Mouse (Mus musculus) MEL (cell line): Measurements from ENCODE around the gene Gm20388. TPM values are rescaled to one million over a fixed set of nuclear protein-coding genes. Genes with fewer than 3 reads are reported as not detected.

Source experiments
- DNase-seq: peaks from one replicate; pipeline ENCODE4 v3.0.0; 2011; ENCODE audit warnings: low read depth, low spot score
- H3K27ac ChIP-seq: 2 replicates; pipeline ENCODE4 v1.5.1; 2012; ENCODE audit warnings: low read depth, mild to moderate bottlenecking, control low read depth, low read length, moderate library complexity; ENCODE audit not compliant: control insufficient read depth
- H3K27me3 ChIP-seq, 2 experiments: fragments of 150-350 bp in 1 of 2; sonication (generic) in 1 of 2; 2 replicates each; pipeline ENCODE4 v1.6.1; 2012; ENCODE audit warnings: low read length in 2 of 2, mild to moderate bottlenecking in 2 of 2, improper control_type of control experiment in 1 of 2, moderate library complexity in 1 of 2; ENCODE audit not compliant: insufficient read depth in 2 of 2, control insufficient read depth in 1 of 2
- H3K36me3 ChIP-seq, 2 experiments: 2 replicates each; pipeline ENCODE4 v1.6.1; 2012 to 2014; ENCODE audit warnings: low read length in 2 of 2, improper control_type of control experiment in 1 of 2, inconsistent platforms in 1 of 2, mild to moderate bottlenecking in 1 of 2; ENCODE audit not compliant: insufficient read depth in 2 of 2, control insufficient read depth in 1 of 2
- H3K4me1 ChIP-seq, 2 experiments: fragments of 150-350 bp in 1 of 2; sonication (generic) in 1 of 2; 2 replicates each; pipeline ENCODE4 v1.6.1; 2012; ENCODE audit warnings: low read length in 2 of 2, improper control_type of control experiment in 1 of 2, mild to moderate bottlenecking in 1 of 2; ENCODE audit not compliant: insufficient read depth in 2 of 2, control insufficient read depth in 1 of 2
- H3K4me3 ChIP-seq, 2 experiments: fragments of 150-350 bp in 1 of 2; sonication (generic) in 1 of 2; 2 replicates each; pipeline ENCODE4 v1.5.1; 2012; ENCODE audit warnings: low read depth in 2 of 2, low read length in 2 of 2, mild to moderate bottlenecking in 2 of 2, moderate library complexity in 2 of 2, control low read depth in 1 of 2, improper control_type of control experiment in 1 of 2; ENCODE audit not compliant: control insufficient read depth in 1 of 2, insufficient read depth in 1 of 2
- H3K79me2 ChIP-seq: 2 replicates; pipeline ENCODE4 v1.6.1; 2012; ENCODE audit warnings: mild to moderate bottlenecking, low read length, moderate library complexity; ENCODE audit not compliant: control insufficient read depth, poor library complexity, insufficient read depth
- H3K9ac ChIP-seq: 2 replicates; pipeline ENCODE4 v1.6.1; 2012; ENCODE audit warnings: low read depth, mild to moderate bottlenecking, control low read depth, low read length, moderate library complexity; ENCODE audit not compliant: control insufficient read depth, poor library complexity, severe bottlenecking
- H3K9me3 ChIP-seq: fragments of 150-350 bp; sonication (generic); replicated peaks from 2 replicates; pipeline ENCODE4 v1.6.1; 2012; ENCODE audit warnings: mild to moderate bottlenecking, low read length, improper control_type of control experiment, moderate library complexity; ENCODE audit not compliant: insufficient read depth
- CHD1 ChIP-seq: IDR thresholded peaks from 2 replicates; pipeline ENCODE4 v1.6.1; 2012; ENCODE audit warnings: low read depth, mild to moderate bottlenecking, inconsistent platforms, low read length, improper control_type of control experiment
- CHD2 ChIP-seq: IDR thresholded peaks from 2 replicates; pipeline ENCODE4 v1.6.1; 2011; ENCODE audit warnings: low read length, improper control_type of control experiment
- CTCF ChIP-seq, 3 experiments: IDR thresholded peaks in 2 of 3; conservative IDR thresholded peaks in 1 of 3; 2 replicates each; pipeline ENCODE4 v1.5.1; 2011 to 2012; ENCODE audit warnings: low read length in 3 of 3, low read depth in 2 of 3, mild to moderate bottlenecking in 2 of 3, improper control_type of control experiment in 1 of 3, inconsistent platforms in 1 of 3, mixed read lengths in 1 of 3, moderate library complexity in 1 of 3; ENCODE audit not compliant: control insufficient read depth in 1 of 3, insufficient read depth in 1 of 3, poor library complexity in 1 of 3, severe bottlenecking in 1 of 3
- E2F4 ChIP-seq: IDR thresholded peaks from 2 replicates; pipeline ENCODE4 v1.6.1; 2011; ENCODE audit warnings: low read depth, low read length, improper control_type of control experiment, borderline replicate concordance
- ELF1 ChIP-seq: IDR thresholded peaks from 2 replicates; pipeline ENCODE4 v1.6.1; 2014; ENCODE audit warnings: low read depth, mild to moderate bottlenecking, inconsistent platforms, low read length, improper control_type of control experiment, moderate library complexity
- ETS1 ChIP-seq: IDR thresholded peaks from 2 replicates; pipeline ENCODE4 v1.6.1; 2012; ENCODE audit warnings: low read depth, mild to moderate bottlenecking, inconsistent platforms, low read length, improper control_type of control experiment, moderate library complexity
- GATA1 ChIP-seq: IDR thresholded peaks from 2 replicates; pipeline ENCODE4 v1.6.1; 2011; ENCODE audit warnings: low read depth, low read length, improper control_type of control experiment
- HCFC1 ChIP-seq: IDR thresholded peaks from 2 replicates; pipeline ENCODE4 v1.6.1; 2012; ENCODE audit warnings: low read depth, mild to moderate bottlenecking, inconsistent platforms, low read length, improper control_type of control experiment, moderate library complexity
- JUND ChIP-seq: IDR thresholded peaks from 2 replicates; pipeline ENCODE4 v1.6.1; 2011; ENCODE audit warnings: low read depth, mild to moderate bottlenecking, improper control_type of control experiment, low read length
- MAX ChIP-seq: IDR thresholded peaks from 2 replicates; pipeline ENCODE4 v1.6.1; 2011; ENCODE audit warnings: low read length, improper control_type of control experiment
- MAZ ChIP-seq: IDR thresholded peaks from 2 replicates; pipeline ENCODE4 v1.6.1; 2012; ENCODE audit warnings: low read depth, mild to moderate bottlenecking, inconsistent platforms, low read length, improper control_type of control experiment
- MEF2A ChIP-seq: IDR thresholded peaks from 2 replicates; pipeline ENCODE4 v1.6.1; 2014; ENCODE audit warnings: low read depth, mild to moderate bottlenecking, inconsistent platforms, low read length, improper control_type of control experiment; ENCODE audit not compliant: poor library complexity, insufficient replicate concordance, severe bottlenecking; ENCODE audit errors: extremely low read depth
- MXI1 ChIP-seq: IDR thresholded peaks from 2 replicates; pipeline ENCODE4 v1.6.1; 2011; ENCODE audit warnings: mild to moderate bottlenecking, low read depth, low read length, improper control_type of control experiment
- NELFE ChIP-seq: IDR thresholded peaks from 2 replicates; pipeline ENCODE4 v1.6.1; 2011; ENCODE audit warnings: low read depth, low read length, improper control_type of control experiment
- POLR2AphosphoS2 ChIP-seq: IDR thresholded peaks from 2 replicates; pipeline ENCODE4 v1.6.1; 2011; ENCODE audit warnings: low read length, improper control_type of control experiment
- POLR2AphosphoS5 ChIP-seq: IDR thresholded peaks from 2 replicates; pipeline ENCODE4 v1.6.1; 2012; ENCODE audit warnings: low read depth, borderline replicate concordance, mild to moderate bottlenecking, inconsistent platforms, low read length, moderate library complexity, mixed read lengths
- SIN3A ChIP-seq: IDR thresholded peaks from 2 replicates; pipeline ENCODE4 v1.6.1; 2012; ENCODE audit warnings: low read length, improper control_type of control experiment, inconsistent platforms
- USF1 ChIP-seq: IDR thresholded peaks from 2 replicates; pipeline ENCODE4 v1.6.1; 2014; ENCODE audit warnings: low read depth, mild to moderate bottlenecking, inconsistent platforms, low read length, improper control_type of control experiment, moderate library complexity
- USF2 ChIP-seq, 2 experiments: IDR thresholded peaks; 2 replicates each; pipeline ENCODE4 v1.6.1; 2011 to 2012; ENCODE audit warnings: improper control_type of control experiment in 2 of 2, low read length in 2 of 2, borderline replicate concordance in 1 of 2, inconsistent platforms in 1 of 2, low read depth in 1 of 2, mild to moderate bottlenecking in 1 of 2; ENCODE audit not compliant: insufficient read depth in 1 of 2
- ZMIZ1 ChIP-seq: IDR thresholded peaks from 2 replicates; pipeline ENCODE4 v1.6.1; 2012; ENCODE audit warnings: low read depth, mild to moderate bottlenecking, inconsistent platforms, low read length, improper control_type of control experiment, moderate library complexity
- ZNF384 ChIP-seq: IDR thresholded peaks from 2 replicates; pipeline ENCODE4 v1.6.1; 2012; ENCODE audit warnings: low read depth, mild to moderate bottlenecking, inconsistent platforms, low read length, improper control_type of control experiment
- polyA plus RNA-seq, 2 experiments: library from polyadenylated mRNA; stranded (reverse) in 1 of 2; unstranded in 1 of 2; fragments of >175 nt in 1 of 2; fragments of >200 nt in 1 of 2; gene quantifications; 2 replicates each; pipeline versions ENCODE4 v1.2.1 to v1.2.4; 2012; ENCODE audit warnings: low replicate concordance in 2 of 2, low read depth in 1 of 2; ENCODE audit not compliant: insufficient read length in 2 of 2, insufficient read depth in 1 of 2, missing spikeins in 1 of 2
- total RNA-seq: library from RNA; depleted of rRNA; stranded (reverse); fragments of 300-350 nt; gene quantifications from 2 replicates; pipeline ENCODE4 v1.2.3, GENCODE M21; 2012

Gm20388 gene
- total and polyA plus RNA-seq, 3 experiments: 11.1 to 17.8 TPM; not detected in 1

DNA sequence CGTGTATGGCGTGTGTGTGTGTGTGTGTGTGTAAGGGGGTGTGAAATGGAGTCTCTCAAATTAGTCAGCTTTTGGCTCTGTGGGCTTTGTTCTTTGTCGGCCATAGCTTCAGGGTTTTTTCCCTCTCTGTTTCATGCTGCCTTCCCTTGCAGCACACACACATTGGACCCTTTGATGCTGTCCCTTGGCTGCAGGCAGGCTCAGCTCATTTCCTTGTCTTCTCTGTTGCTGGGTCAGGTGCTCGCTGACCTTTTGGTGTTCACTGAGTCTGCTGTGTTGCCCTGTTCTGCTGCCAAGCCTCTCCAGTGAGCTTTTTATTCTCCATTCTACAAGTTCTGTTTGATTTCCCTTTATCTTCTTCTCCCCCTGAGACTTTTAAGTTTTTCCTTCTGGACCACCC, 218.9 kb downstream of the Gm20388 start:
- Histone ChIP-seq H3K36me3 (no peaks in the 10 kb centered on the region), H3K27me3 (no peaks in the 10 kb centered on the region), H3K4me3 (no peak overlapping the region), H3K27ac (no peak overlapping the region), H3K9me3 (no peaks in the 10 kb centered on the region), H3K79me2 (no peaks in the 10 kb centered on the region), H3K9ac (no peak overlapping the region), H3K4me1 (no peaks in the 10 kb centered on the region)
- no peak for DNase-seq
- no peak for TF ChIP-seq POLR2AphosphoS5
- TF ChIP-seq USF1: no peak
- no peak for TF ChIP-seq ETS1
- TF ChIP-seq E2F4: no peak
- TF ChIP-seq USF2 (IDR thresholded peaks at IDR 0.05; ENCODE audit: borderline replicate concordance in 1 of 2, insufficient read depth in 1 of 2, low read depth in 1 of 2, low read length in 2 of 2): no peak
- TF ChIP-seq MAZ: no peak
- no peak for TF ChIP-seq NELFE
- TF ChIP-seq SIN3A: no peak
- no peak for TF ChIP-seq MXI1

DNA sequence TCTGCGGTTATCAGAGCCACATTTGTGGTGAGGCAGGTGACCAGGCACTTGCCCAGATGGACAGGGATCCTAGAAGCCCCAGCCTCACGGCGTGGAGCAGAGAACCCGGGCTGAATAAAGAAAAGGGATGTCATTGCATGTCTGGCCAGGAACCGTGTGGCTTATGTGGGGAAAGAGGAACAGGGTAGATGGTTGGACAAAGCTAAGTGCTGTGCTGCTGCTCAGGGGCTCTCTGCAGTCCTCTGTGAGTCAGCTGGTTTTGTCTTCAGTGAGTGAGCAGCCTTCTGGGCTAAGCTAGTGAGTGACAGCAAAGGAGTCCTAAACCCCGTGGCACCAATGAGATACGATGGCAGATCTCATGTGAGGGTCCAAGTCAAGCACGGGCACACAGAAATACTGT, 220.5 kb downstream of the Gm20388 start:
- Histone ChIP-seq H3K79me2 (no peaks in the 10 kb centered on the region), H3K27me3 (no peaks in the 10 kb centered on the region), H3K9ac (no peak overlapping the region), H3K4me1 (no peaks in the 10 kb centered on the region), H3K9me3 (no peaks in the 10 kb centered on the region), H3K4me3 (no peak overlapping the region), H3K36me3 (no peaks in the 10 kb centered on the region), H3K27ac (no peak overlapping the region)
- no peak for TF ChIP-seq POLR2AphosphoS2
- TF ChIP-seq ELF1: no peak
- TF ChIP-seq CTCF (IDR thresholded peaks at IDR 0.05 in 2 of 3, conservative IDR thresholded peaks at IDR 0.05 in 1 of 3; ENCODE audit: control insufficient read depth in 1 of 3, insufficient read depth in 1 of 3, low read depth in 2 of 3, low read length in 3 of 3, poor library complexity in 1 of 3, severe bottlenecking in 1 of 3): no peak
- no peak for TF ChIP-seq ZNF384
- TF ChIP-seq GATA1: no peak
- no peak for TF ChIP-seq ZMIZ1
- TF ChIP-seq NELFE: no peak
- DNase-seq: no peak

DNA sequence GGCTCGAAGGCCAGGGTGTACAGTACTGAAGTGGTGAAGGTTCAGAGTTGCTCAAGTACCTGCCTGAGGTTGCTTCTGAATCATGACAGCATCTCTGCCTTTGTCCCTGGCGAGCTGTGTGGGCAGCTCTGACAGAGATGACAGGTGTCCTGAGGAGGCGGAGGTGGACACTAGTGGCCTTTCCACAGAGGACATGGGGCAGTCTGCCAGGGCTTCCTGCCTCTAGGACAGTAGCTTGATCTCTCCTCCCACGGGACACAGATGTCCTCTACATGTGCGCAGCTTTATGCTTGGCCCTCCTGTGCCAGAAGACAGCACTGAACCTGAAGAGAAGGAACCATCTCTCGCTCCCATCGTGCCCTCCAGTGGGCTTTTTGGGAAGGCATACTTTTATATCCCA, 222.5 kb downstream of the Gm20388 start:
- Histone ChIP-seq H3K9me3 (no peaks in the 10 kb centered on the region), H3K79me2 (no peaks in the 10 kb centered on the region), H3K4me3 (no peak overlapping the region), H3K27me3 (no peaks in the 10 kb centered on the region), H3K36me3 (no peaks in the 10 kb centered on the region), H3K27ac (no peak overlapping the region), H3K4me1 (no peaks in the 10 kb centered on the region), H3K9ac (no peak overlapping the region)
- no peak for TF ChIP-seq MEF2A
- TF ChIP-seq USF2 (IDR thresholded peaks at IDR 0.05; ENCODE audit: borderline replicate concordance in 1 of 2, insufficient read depth in 1 of 2, low read depth in 1 of 2, low read length in 2 of 2): no peak
- no peak for TF ChIP-seq JUND
- no peak for TF ChIP-seq SIN3A
- no peak for TF ChIP-seq E2F4
- no peak for TF ChIP-seq CHD2
- TF ChIP-seq HCFC1: no peak
- TF ChIP-seq CHD1: no peak
- no peak for TF ChIP-seq MAX
- DNase-seq: no peak
